Mouse (Mus musculus) myocyte (in vitro differentiated cells): ENCODE data around the gene Gpc5. TPM values are rescaled to one million over a fixed set of nuclear protein-coding genes. Genes with fewer than 3 reads are reported as not detected.

Experiments used
- H3K27me3 ChIP-seq: one replicate; pipeline ENCODE4 v1.6.1; 2011; ENCODE audit not compliant: control insufficient read depth, insufficient read depth, insufficient read length
- H3K36me3 ChIP-seq: one replicate; pipeline ENCODE4 v1.6.1; 2011; ENCODE audit not compliant: control insufficient read depth, insufficient read depth
- H3K4me2 ChIP-seq: one replicate; pipeline ENCODE4 v1.6.1; 2011; ENCODE audit warnings: low read depth, control low read depth
- H3K4me3 ChIP-seq: one replicate; pipeline ENCODE4 v1.5.1; 2011; ENCODE audit warnings: mild to moderate bottlenecking, control low read depth, moderate library complexity
- H3K79me2 ChIP-seq: one replicate; pipeline ENCODE4 v1.6.1; 2011; ENCODE audit not compliant: control insufficient read depth, insufficient read depth
- H3ac ChIP-seq: one replicate; pipeline ENCODE4 v1.6.1; 2011; ENCODE audit not compliant: control insufficient read depth, insufficient read length
- CEBPB ChIP-seq: IDR thresholded peaks from 2 replicates; pipeline ENCODE4 v1.6.1; 2011; ENCODE audit warnings: mild to moderate bottlenecking, moderate library complexity; ENCODE audit not compliant: poor library complexity, insufficient read depth, severe bottlenecking
- E2F4 ChIP-seq: IDR thresholded peaks from one replicate; pipeline ENCODE4 v1.6.1; 2011; ENCODE audit warnings: mild to moderate bottlenecking, control low read depth, moderate library complexity; ENCODE audit not compliant: insufficient read depth
- MAX ChIP-seq: IDR thresholded peaks from one replicate; pipeline ENCODE4 v1.6.1; 2011; ENCODE audit warnings: low read depth, mild to moderate bottlenecking, control low read depth
- MYOD1 ChIP-seq, 3 experiments: IDR thresholded peaks; one replicate each; pipeline ENCODE4 v1.6.1; 2011; ENCODE audit warnings: control low read depth in 2 of 3, low read depth in 2 of 3, mild to moderate bottlenecking in 2 of 3, moderate library complexity in 1 of 3; ENCODE audit not compliant: insufficient read length in 2 of 3, control insufficient read depth in 1 of 3
- MYOG ChIP-seq, 3 experiments: IDR thresholded peaks; one replicate each; pipeline ENCODE4 v1.6.1; 2011; ENCODE audit warnings: control low read depth in 2 of 3, low read depth in 2 of 3, mild to moderate bottlenecking in 2 of 3; ENCODE audit not compliant: insufficient read length in 2 of 3, control insufficient read depth in 1 of 3, insufficient read depth in 1 of 3
- POLR2A ChIP-seq: IDR thresholded peaks from one replicate; pipeline ENCODE4 v1.6.1; 2011; ENCODE audit warnings: low read depth, mild to moderate bottlenecking, control low read depth, moderate library complexity; ENCODE audit not compliant: insufficient read length
- POLR2AphosphoS2 ChIP-seq: IDR thresholded peaks from one replicate; pipeline ENCODE4 v1.6.1; 2011; ENCODE audit warnings: low read depth, control low read depth; ENCODE audit not compliant: insufficient read length
- REST ChIP-seq: IDR thresholded peaks from one replicate; pipeline ENCODE4 v1.6.1; 2011; ENCODE audit warnings: mild to moderate bottlenecking, control low read depth, moderate library complexity; ENCODE audit not compliant: insufficient read depth, insufficient read length
- SRF ChIP-seq: IDR thresholded peaks from one replicate; pipeline ENCODE4 v1.6.1; 2011; ENCODE audit warnings: low read depth; ENCODE audit not compliant: control insufficient read depth, insufficient read length
- TCF12 ChIP-seq: IDR thresholded peaks from one replicate; pipeline ENCODE4 v1.6.1; 2011; ENCODE audit warnings: mild to moderate bottlenecking, control low read depth; ENCODE audit not compliant: poor library complexity, insufficient read depth, severe bottlenecking
- TCF3 ChIP-seq: IDR thresholded peaks from one replicate; pipeline ENCODE4 v1.6.1; 2011; ENCODE audit warnings: low read depth, control low read depth; ENCODE audit not compliant: insufficient read length
- USF1 ChIP-seq: IDR thresholded peaks from one replicate; pipeline ENCODE4 v1.6.1; 2011; ENCODE audit warnings: low read depth, mild to moderate bottlenecking, control low read depth, moderate library complexity
- polyA plus RNA-seq: library from polyadenylated mRNA; unstranded; fragments of >200 nt; fragmentation: generic; extraction: Trizol; gene quantifications from one replicate; pipeline ENCODE4 v1.2.1, GENCODE M21; 2012; ENCODE audit warnings: missing spikeins

Gene Gpc5
- polyA plus RNA-seq, 1 experiment, result not detected

- TF ChIP-seq USF1, result no peak
- no peak for TF ChIP-seq SRF
- no peak for TF ChIP-seq MYOD1 (IDR thresholded peaks at IDR 0.05; ENCODE audit: control insufficient read depth in 1 of 3, insufficient read length in 2 of 3, low read depth in 2 of 3)
- TF ChIP-seq E2F4, result no peak
- no peak for TF ChIP-seq POLR2A
- TF ChIP-seq MAX, result no peak
- no peak for TF ChIP-seq REST
- TF ChIP-seq CEBPB, result no peak
- no peak for TF ChIP-seq POLR2AphosphoS2
- TF ChIP-seq TCF12, result no peak
- TF ChIP-seq MYOG (IDR thresholded peaks at IDR 0.05; ENCODE audit: control insufficient read depth in 1 of 3, insufficient read depth in 1 of 3, insufficient read length in 2 of 3, low read depth in 2 of 3), result no peak
- no peak for TF ChIP-seq TCF3
- Histone ChIP-seq H3K79me2 (no peaks in the 10 kb centered on the region), H3K4me3 (no peak overlapping the region), H3K4me2 (no peak overlapping the region), H3K36me3 (no peaks in the 10 kb centered on the region), H3K27me3 (no peaks in the 10 kb centered on the region), H3ac (no peak overlapping the region)
These were observed 508.4 kb downstream of the Gpc5 start for GRCm38 (mm10) chr14:115600259-115601029.

- Histone ChIP-seq H3K4me3 (no peak overlapping the region), H3K4me2 (no peak overlapping the region), H3K27me3 (no peaks in the 10 kb centered on the region), H3ac (no peak overlapping the region), H3K79me2 (no peaks in the 10 kb centered on the region), H3K36me3 (no peaks in the 10 kb centered on the region)
- TF ChIP-seq POLR2A (no peak), E2F4 (no peak), TCF12 (no peak), POLR2AphosphoS2 (no peak), CEBPB (no peak), MYOG (IDR thresholded peaks at IDR 0.05; ENCODE audit: control insufficient read depth in 1 of 3, insufficient read depth in 1 of 3, insufficient read length in 2 of 3, low read depth in 2 of 3) (no peak), MYOD1 (IDR thresholded peaks at IDR 0.05; ENCODE audit: control insufficient read depth in 1 of 3, insufficient read length in 2 of 3, low read depth in 2 of 3) (no peak), USF1 (no peak), REST (no peak), MAX (no peak), TCF3 (no peak), SRF (no peak)
These were observed 522.1 kb downstream of the Gpc5 start for GRCm38 (mm10) chr14:115614154-115614553.

GRCm38 (mm10) chr14:115616305-115616704 lies 524.3 kb downstream of the Gpc5 start:
- Histone ChIP-seq H3K27me3 (no peaks in the 10 kb centered on the region), H3K4me3 (no peak overlapping the region), H3ac (no peak overlapping the region), H3K36me3 (no peaks in the 10 kb centered on the region), H3K4me2 (no peak overlapping the region), H3K79me2 (no peaks in the 10 kb centered on the region)
- no peak for TF ChIP-seq MYOG (IDR thresholded peaks at IDR 0.05; ENCODE audit: control insufficient read depth in 1 of 3, insufficient read depth in 1 of 3, insufficient read length in 2 of 3, low read depth in 2 of 3)
- TF ChIP-seq TCF3, result no peak
- no peak for TF ChIP-seq E2F4
- no peak for TF ChIP-seq POLR2A
- no peak for TF ChIP-seq USF1
- TF ChIP-seq CEBPB, result no peak
- no peak for TF ChIP-seq SRF
- TF ChIP-seq TCF12, result no peak
- TF ChIP-seq REST, result no peak

GRCm38 (mm10) chr14:115616846-115617245 lies 524.8 kb downstream of the Gpc5 start:
- no peak for TF ChIP-seq MAX
- TF ChIP-seq MYOG (IDR thresholded peaks at IDR 0.05; ENCODE audit: control insufficient read depth in 1 of 3, insufficient read depth in 1 of 3, insufficient read length in 2 of 3, low read depth in 2 of 3), result no peak
- no peak for TF ChIP-seq E2F4
- no peak for TF ChIP-seq MYOD1 (IDR thresholded peaks at IDR 0.05; ENCODE audit: control insufficient read depth in 1 of 3, insufficient read length in 2 of 3, low read depth in 2 of 3)
- Histone ChIP-seq H3K27me3 (no peaks in the 10 kb centered on the region), H3K36me3 (no peaks in the 10 kb centered on the region)

GRCm38 (mm10) chr14:115620473-115620872 lies 528.5 kb downstream of the Gpc5 start:
- H3K36me3 ChIP-seq, result no peaks in the 10 kb centered on the region
- H3ac ChIP-seq, result no peak overlapping the region
- no peaks in the 10 kb centered on the region for H3K79me2 ChIP-seq
- H3K4me3 ChIP-seq, result no peak overlapping the region
- H3K27me3 ChIP-seq, result no peaks in the 10 kb centered on the region
- no peak for TF ChIP-seq USF1
- TF ChIP-seq POLR2A, result no peak
- no peak overlapping the region for H3K4me2 ChIP-seq

More at GRCm38 (mm10) chr14:115616846-115617245, 524.8 kb downstream of the Gpc5 start:
- H3K79me2 ChIP-seq, result no peaks in the 10 kb centered on the region
- no peak overlapping the region for H3K4me3 ChIP-seq
- H3ac ChIP-seq, result no peak overlapping the region
- H3K4me2 ChIP-seq, result no peak overlapping the region
